Mouse (Mus musculus) thymus, postnatal 36 days (tissue): Measurements from ENCODE around the gene Ube2b.

Source experiments
- DNase-seq, 2 experiments: peaks; one replicate each; pipeline ENCODE4 v3.0.0; 2022; ENCODE audit warnings: mixed read lengths in 2 of 2

The Ube2b gene

GRCm38 (mm10) chr11:52000290-52000962 lies at the start of gene Ube2b:
TSS of gene Ube2b (minus strand) at chr11:52000762.
- peak; percentile 89 to 95 for DNase-seq

DNA sequence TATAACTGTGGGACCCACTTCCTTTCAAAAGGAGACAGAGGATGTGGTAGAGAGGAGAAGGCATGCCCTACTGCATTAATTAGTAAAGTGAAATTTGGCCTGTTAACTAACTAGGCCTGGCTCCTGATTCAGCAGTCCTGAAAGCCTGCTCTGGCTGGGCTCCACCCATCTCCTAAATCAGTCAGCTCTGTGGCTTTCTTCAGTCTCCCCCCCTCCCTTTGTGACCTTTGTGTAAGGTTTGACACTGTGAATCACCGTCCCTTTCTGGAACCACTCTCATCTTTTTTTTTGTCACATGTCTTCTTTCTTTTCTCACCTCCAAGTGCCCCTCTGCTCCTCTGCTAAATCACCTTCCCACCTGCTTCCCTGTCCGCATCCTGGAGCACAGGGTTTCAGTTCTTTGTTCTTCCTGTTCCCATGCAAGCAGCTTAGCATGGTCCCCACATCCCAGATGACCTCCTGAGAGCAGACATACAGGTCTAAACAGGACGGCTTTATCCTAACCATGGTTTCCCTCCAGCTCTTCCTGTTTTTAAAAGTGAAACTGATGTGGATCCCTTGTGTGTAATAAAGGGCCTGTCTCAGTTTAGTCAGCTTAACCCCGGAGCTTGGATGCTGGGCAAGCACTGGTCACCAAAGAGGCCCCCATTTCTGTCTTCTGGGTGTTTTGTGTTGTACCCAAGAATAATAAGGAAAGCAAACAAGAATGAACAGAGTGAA lies 46.0 kb upstream of the Ube2b start:
- peak in 1 of 2 experiments; percentile 9 for DNase-seq

DNA sequence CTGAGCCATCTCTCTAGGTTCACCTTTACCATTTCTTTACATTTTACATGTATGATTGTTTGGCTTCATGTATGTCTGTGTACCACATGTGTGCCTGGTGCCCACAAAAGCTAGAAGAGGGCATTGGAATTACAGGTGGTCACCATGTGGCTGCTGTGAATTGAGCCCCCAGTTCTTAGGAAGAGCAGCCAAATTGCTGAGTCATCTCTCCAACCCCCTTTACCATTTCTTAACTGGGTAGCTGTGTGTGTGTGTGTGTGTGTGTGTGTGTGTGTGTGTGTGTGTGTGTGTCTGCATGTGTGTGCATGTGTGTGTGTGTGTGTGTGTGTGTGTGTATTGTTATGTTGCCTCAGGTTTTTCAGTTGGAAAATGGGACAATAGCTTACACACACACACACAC lies 43.6 kb upstream of the Ube2b start:
- DNase-seq, result no peak

DNA sequence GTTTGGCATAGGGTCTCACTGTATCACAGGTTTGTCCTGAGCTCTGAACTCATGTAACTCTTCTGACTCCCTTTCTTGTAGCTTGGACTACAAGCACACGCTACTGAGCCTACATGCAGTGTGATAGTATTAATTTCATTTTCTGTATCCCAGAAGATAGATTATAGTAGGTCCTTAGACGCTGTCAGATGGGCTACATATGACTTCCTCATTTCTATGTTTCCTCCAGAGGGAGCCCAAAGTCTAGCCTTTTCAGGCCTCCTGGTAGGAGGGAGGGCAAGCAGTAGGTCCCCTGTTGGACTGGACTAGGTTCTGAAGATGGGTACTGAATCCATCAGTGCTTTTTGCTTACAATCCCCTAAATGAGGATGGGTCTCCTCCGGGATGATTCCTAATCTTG lies 42.7 kb upstream of the Ube2b start:
- DNase-seq, result no peak

- no peak for DNase-seq
These were observed 37.1 kb upstream of the Ube2b start for GRCm38 (mm10) chr11:52037659-52038058.

DNA sequence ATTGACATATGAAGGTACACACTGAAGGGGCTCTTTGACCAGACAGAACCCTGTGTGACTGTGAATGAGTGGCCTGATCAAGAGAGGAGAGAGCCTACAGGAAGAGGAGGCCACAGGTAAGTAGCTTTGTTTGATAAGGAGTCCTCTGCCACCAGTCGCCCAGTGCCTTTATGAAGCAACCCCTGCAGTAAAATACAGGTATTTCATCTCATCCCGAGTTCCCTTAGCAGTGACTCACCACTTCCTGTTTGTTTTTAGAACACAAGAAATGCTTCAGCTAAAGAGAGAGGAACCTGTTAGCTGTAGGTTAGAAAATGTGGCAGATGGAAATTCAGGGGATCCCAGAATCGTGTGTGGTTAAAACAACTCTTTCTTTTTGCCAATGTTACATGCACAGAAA lies 35.3 kb upstream of the Ube2b start:
- DNase-seq, result peak; percentile 18 to 20

- DNase-seq, result no peak
These were observed 33.4 kb upstream of the Ube2b start for GRCm38 (mm10) chr11:52033953-52034352.

DNA sequence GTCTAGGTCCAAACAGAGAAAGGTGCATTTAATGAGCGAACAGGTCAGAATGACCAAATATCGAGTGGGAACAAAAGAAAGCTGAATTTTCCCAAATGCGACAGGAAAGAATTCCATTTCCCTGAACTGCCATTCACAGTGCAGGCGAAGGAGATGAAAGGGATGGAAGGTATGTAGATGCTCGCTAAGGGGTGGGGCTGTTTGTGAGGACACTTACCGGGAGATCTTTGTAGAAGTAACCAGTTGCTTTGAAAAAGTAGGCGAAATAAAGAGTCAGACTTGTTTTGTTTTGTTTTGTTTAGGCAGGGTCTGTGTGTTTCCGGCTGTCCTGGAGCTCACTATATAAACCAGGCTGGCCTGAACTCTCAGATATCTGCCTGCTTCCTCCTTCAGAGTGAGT lies 31.8 kb upstream of the Ube2b start:
- no peak for DNase-seq

DNA sequence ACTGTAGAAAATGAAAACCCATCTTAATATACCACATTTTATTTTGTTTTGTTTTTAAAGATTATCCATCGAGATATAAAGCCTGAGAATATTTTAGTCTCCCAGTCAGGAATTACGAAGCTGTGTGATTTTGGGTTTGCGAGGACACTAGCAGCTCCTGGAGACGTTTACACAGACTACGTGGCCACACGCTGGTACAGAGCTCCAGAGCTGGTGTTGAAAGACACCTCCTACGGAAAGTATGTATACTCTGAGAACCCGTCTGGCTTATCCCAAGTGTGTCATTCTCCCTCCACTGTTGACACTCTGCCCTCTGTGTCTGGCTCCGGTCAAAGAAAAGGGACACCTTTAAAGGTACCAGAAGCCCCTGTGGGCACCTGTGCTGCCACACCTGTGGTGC lies 17.7 kb upstream of the Ube2b start:
- no peak for DNase-seq

DNA sequence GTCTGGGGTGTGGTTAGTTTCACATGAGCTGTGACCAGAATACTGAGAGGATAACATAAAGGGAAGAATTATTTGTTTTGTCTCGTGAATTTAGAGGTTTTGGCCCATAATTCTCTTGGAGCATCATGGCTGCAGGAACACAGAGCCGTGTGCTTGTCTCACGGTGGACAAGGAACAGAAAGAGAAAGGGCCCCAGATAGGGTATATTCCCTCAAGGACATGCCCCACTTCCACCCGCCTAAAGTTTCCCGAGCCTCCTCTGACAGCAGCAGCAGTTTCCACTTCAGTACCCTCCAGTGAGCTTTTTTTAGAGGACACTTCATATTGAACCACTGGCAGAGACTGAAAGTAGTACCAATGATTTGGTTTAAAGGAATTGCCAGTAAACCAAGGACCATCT lies 11.0 kb upstream of the Ube2b start:
- DNase-seq, result no peak

DNA sequence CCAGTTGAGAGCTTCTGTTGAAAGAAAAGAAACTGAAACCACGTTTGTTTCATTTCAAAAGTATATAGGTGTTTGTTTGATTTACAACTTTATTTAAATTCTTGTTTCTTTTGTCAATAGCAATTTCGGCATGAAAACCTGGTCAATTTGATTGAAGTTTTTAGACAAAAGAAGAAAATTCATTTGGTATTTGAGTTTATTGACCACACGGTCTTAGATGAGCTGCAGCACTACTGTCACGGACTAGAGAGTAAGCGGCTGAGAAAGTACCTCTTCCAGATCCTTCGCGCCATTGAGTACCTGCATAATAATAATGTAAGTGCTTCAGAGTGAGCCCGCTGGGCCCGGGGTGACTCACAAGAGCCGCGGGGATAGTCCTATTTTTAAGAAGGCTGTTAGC lies 10.4 kb upstream of the Ube2b start:
- no peak for DNase-seq

GRCm38 (mm10) chr11:52005586-52005985 lies 5.0 kb upstream of the Ube2b start:
- no peak for DNase-seq

DNA sequence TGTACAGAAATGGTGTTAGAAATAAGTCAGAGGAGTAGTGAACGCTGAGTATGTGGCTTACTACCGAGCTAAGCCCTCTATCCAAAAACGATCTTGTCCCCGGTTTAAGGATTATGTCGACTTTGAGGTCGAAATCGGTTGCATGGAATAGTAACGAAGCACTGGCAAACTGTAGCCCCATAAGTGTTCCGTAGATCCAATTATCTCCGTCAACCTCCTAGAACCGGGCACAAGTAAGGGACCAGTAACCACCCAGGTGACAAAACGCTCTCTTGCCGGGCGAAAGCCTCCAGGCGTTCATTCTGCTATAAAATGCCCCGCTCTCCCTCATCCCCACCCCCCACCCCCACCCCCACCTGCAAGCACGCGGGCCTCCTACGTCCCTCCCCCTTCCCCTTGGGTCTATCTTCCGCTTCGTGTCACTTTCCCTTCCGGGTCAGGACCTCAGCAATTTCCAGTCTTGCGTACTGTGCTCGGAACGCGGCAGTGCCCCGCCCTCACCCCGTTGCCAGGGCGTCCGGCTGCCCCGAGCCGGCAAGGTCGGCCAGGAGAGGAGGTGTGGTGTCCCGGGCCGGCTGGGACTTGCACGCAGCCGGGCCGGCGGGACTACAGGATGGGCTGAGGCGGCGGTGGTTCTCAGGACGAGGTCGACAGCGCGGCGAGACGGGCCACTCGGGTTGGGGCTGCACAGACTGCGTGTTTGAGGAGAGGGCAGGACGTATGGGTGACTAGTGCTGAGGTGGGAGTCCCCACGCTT lies 3.4 kb upstream of the Ube2b start, which contains the start of gene Cdkl3:
Cdkl3 (plus strand) TSS at position 450 of the 757 bp plus-strand sequence.
- DNase-seq, result peak; percentile 88 to 94

- DNase-seq, result no peak
These were observed 2.9 kb upstream of the Ube2b start for GRCm38 (mm10) chr11:52003505-52003771.

- DNase-seq, result no peak
These were observed 2.4 kb upstream of the Ube2b start for GRCm38 (mm10) chr11:52002842-52003504.

- no peak for DNase-seq
These were observed 1.3 kb upstream of the Ube2b start for GRCm38 (mm10) chr11:52001861-52002260.

- DNase-seq, result peak in 1 of 2 experiments; percentile 19
These were observed 779 bp upstream of the Ube2b start for GRCm38 (mm10) chr11:52001341-52001740.

- no peak for DNase-seq
These were observed 812 bp downstream of the Ube2b start for GRCm38 (mm10) chr11:51999611-52000289.

DNA sequence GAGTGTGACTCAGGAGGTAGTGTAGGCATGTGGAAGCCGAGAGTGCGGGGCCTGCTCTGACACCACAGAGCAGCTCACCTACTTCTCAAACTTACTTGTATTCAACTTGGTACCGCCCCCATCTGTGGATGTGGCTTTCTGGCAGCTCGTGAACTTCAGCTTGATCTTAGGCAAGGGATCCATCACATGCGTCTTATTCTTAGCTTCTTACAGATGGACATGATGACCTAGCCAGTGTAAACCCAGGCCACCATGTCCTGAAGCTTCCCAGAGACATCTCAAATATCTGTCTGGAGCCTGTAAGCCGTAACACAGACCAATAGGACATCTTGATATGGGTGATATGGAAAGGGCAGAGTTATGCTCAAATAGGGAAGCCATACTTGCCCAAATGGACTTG lies 28.9 kb downstream of the Ube2b start:
- DNase-seq, result no peak

- no peak for DNase-seq
These were observed 31.1 kb downstream of the Ube2b start for GRCm38 (mm10) chr11:51969511-51969910.

GRCm38 (mm10) chr11:51968896-51969295 lies 31.7 kb downstream of the Ube2b start:
- DNase-seq, result peak in 1 of 2 experiments; percentile 53
